Mouse (Mus musculus) CH12.LX (cell line): Measurements from ENCODE around the gene Bcas1. TPM values are rescaled to one million over a fixed set of nuclear protein-coding genes. Genes with fewer than 3 reads are reported as not detected.

Experiments
- DNase-seq: peaks from one replicate; pipeline ENCODE4 v3.0.0-alpha.2; 2013; ENCODE audit errors: extremely low read depth
- H3K27ac ChIP-seq: 2 replicates; pipeline ENCODE4 v1.5.1; 2012; ENCODE audit warnings: low read depth, mild to moderate bottlenecking, control low read depth, moderate library complexity; ENCODE audit not compliant: insufficient read depth
- H3K27me3 ChIP-seq: replicated peaks from 2 replicates; pipeline ENCODE3; 2012; ENCODE audit warnings: inconsistent platforms
- H3K36me3 ChIP-seq, 2 experiments: replicated peaks in 1 of 2; 2 replicates each; pipeline versions ENCODE3 to v1.6.1; 2012; ENCODE audit warnings: inconsistent platforms in 1 of 2, low read length in 1 of 2, mild to moderate bottlenecking in 1 of 2, mixed read lengths in 1 of 2, moderate library complexity in 1 of 2; ENCODE audit not compliant: control insufficient read depth in 1 of 2, insufficient read depth in 1 of 2
- H3K4me1 ChIP-seq, 2 experiments: 2 replicates each; pipeline ENCODE4 v1.6.1; 2012; ENCODE audit warnings: inconsistent platforms in 1 of 2, moderate library complexity in 1 of 2; ENCODE audit not compliant: insufficient read depth in 2 of 2, control insufficient read depth in 1 of 2
- H3K4me2 ChIP-seq: 2 replicates; pipeline ENCODE4 v1.6.1; 2012; ENCODE audit warnings: low read depth, mild to moderate bottlenecking, control low read depth; ENCODE audit not compliant: poor library complexity, insufficient read depth, severe bottlenecking
- H3K4me3 ChIP-seq, 3 experiments: fragments of 150-350 bp in 1 of 3; sonication (generic) in 1 of 3; replicated peaks in 1 of 3; 2 replicates each; pipeline versions ENCODE3 to v1.5.1; 2011 to 2012; ENCODE audit warnings: low read depth in 2 of 3, low read length in 2 of 3, mild to moderate bottlenecking in 2 of 3, moderate library complexity in 2 of 3, control low read depth in 1 of 3, improper control_type of control experiment in 1 of 3, inconsistent platforms in 1 of 3, mixed read lengths in 1 of 3; ENCODE audit not compliant: poor library complexity in 1 of 3
- H3K79me2 ChIP-seq: replicated peaks from 2 replicates; pipeline ENCODE4 v1.6.1; 2012; ENCODE audit warnings: mild to moderate bottlenecking, moderate library complexity; ENCODE audit not compliant: control insufficient read depth, poor library complexity, insufficient read depth, severe bottlenecking; ENCODE audit errors: extremely low read depth
- H3K9ac ChIP-seq: 2 replicates; pipeline ENCODE4 v1.6.1; 2012; ENCODE audit warnings: low read depth, mild to moderate bottlenecking, control low read depth, moderate library complexity; ENCODE audit not compliant: insufficient read depth
- H3K9me3 ChIP-seq: replicated peaks from 2 replicates; pipeline ENCODE3; 2012; ENCODE audit warnings: low read length, inconsistent platforms, mixed read lengths
- CHD1 ChIP-seq: IDR thresholded peaks from 2 replicates; pipeline ENCODE4 v1.6.1; 2012; ENCODE audit warnings: low read depth, low read length, improper control_type of control experiment, inconsistent platforms
- CTCF ChIP-seq, 2 experiments: IDR thresholded peaks in 1 of 2; conservative IDR thresholded peaks in 1 of 2; 2 replicates each; pipeline ENCODE4 v1.5.1; 2011 to 2012; ENCODE audit warnings: low read depth in 2 of 2, low read length in 2 of 2, improper control_type of control experiment in 1 of 2, inconsistent platforms in 1 of 2, mild to moderate bottlenecking in 1 of 2, moderate library complexity in 1 of 2
- ELF1 ChIP-seq: IDR thresholded peaks from 2 replicates; pipeline ENCODE4 v1.6.1; 2014; ENCODE audit warnings: low read depth, mild to moderate bottlenecking, inconsistent platforms, low read length, improper control_type of control experiment
- ETS1 ChIP-seq: conservative IDR thresholded peaks from 2 replicates; pipeline ENCODE4 v1.6.1; 2012; ENCODE audit warnings: low read depth, mild to moderate bottlenecking, inconsistent platforms, low read length, improper control_type of control experiment, moderate library complexity
- GABPA ChIP-seq: IDR thresholded peaks from 2 replicates; pipeline ENCODE4 v1.6.1; 2012; ENCODE audit warnings: low read depth, low read length, improper control_type of control experiment, inconsistent platforms; ENCODE audit not compliant: insufficient replicate concordance
- HCFC1 ChIP-seq: IDR thresholded peaks from 2 replicates; pipeline ENCODE4 v1.6.1; 2012; ENCODE audit warnings: low read depth, mild to moderate bottlenecking, inconsistent platforms, low read length, improper control_type of control experiment
- MAZ ChIP-seq: IDR thresholded peaks from 2 replicates; pipeline ENCODE4 v1.6.1; 2012; ENCODE audit warnings: low read depth, mild to moderate bottlenecking, inconsistent platforms, low read length, improper control_type of control experiment, moderate library complexity
- MYC ChIP-seq: IDR thresholded peaks from 2 replicates; pipeline ENCODE4 v1.6.1; 2011; ENCODE audit warnings: low read depth, mild to moderate bottlenecking, improper control_type of control experiment, low read length
- NELFE ChIP-seq: IDR thresholded peaks from 2 replicates; pipeline ENCODE4 v1.6.1; 2011; ENCODE audit warnings: low read depth, low read length, improper control_type of control experiment
- RAD21 ChIP-seq: IDR thresholded peaks from 2 replicates; pipeline ENCODE4 v1.6.1; 2011; ENCODE audit warnings: low read depth, mild to moderate bottlenecking, low read length, improper control_type of control experiment, moderate library complexity
- RCOR1 ChIP-seq: conservative IDR thresholded peaks from 2 replicates; pipeline ENCODE4 v1.6.1; 2012; ENCODE audit warnings: low read depth, mild to moderate bottlenecking, inconsistent platforms, low read length, improper control_type of control experiment
- SMC3 ChIP-seq: IDR thresholded peaks from 2 replicates; pipeline ENCODE4 v1.6.1; 2011; ENCODE audit warnings: low read depth, low read length, improper control_type of control experiment
- UBTF ChIP-seq: IDR thresholded peaks from 2 replicates; pipeline ENCODE4 v1.6.1; 2012; ENCODE audit warnings: low read depth, mild to moderate bottlenecking, inconsistent platforms, low read length, improper control_type of control experiment, moderate library complexity
- USF1 ChIP-seq: IDR thresholded peaks from 2 replicates; pipeline ENCODE4 v1.6.1; 2014; ENCODE audit warnings: low read depth, mild to moderate bottlenecking, inconsistent platforms, low read length, improper control_type of control experiment
- USF2 ChIP-seq: conservative IDR thresholded peaks from 2 replicates; pipeline ENCODE4 v1.6.1; 2011; ENCODE audit warnings: low read depth, low read length, improper control_type of control experiment
- dilution Hi-C: fragments of 300-500 bp; cut with MboI; formaldehyde crosslinking; loops from 2 replicates; pipeline ENCODE4 v1.14.3; 2020; ENCODE audit warnings: low sequenced_read_pairs; ENCODE audit not compliant: extremely low pct_unique_long_range_greater_than_20kb, extremely low pct_ligation_motif_present
- in situ Hi-C: fragments of 300-500 bp; cut with MboI; formaldehyde crosslinking; loops from 3 replicates; pipeline ENCODE4 v1.14.3; 2019; ENCODE audit warnings: low sequenced_read_pairs, low pct_ligation_motif_present, low pct_unique_long_range_greater_than_20kb, mixed read lengths
- polyA plus RNA-seq: library from polyadenylated mRNA; unstranded; fragments of >175 nt; gene quantifications from 2 replicates; pipeline ENCODE4 v1.2.1, GENCODE M21; 2012; ENCODE audit warnings: low read depth; ENCODE audit not compliant: insufficient read length
- total RNA-seq, 2 experiments: library from RNA; depleted of rRNA; stranded (reverse); fragments of 300-350 nt in 1 of 2; fragments of >200 nt in 1 of 2; gene quantifications; 2 replicates each; pipeline ENCODE4 v1.2.3; 2012 to 2014

The Bcas1 gene
- total and polyA plus RNA-seq, 3 experiments = 0.17 TPM; not detected in 2

DNA sequence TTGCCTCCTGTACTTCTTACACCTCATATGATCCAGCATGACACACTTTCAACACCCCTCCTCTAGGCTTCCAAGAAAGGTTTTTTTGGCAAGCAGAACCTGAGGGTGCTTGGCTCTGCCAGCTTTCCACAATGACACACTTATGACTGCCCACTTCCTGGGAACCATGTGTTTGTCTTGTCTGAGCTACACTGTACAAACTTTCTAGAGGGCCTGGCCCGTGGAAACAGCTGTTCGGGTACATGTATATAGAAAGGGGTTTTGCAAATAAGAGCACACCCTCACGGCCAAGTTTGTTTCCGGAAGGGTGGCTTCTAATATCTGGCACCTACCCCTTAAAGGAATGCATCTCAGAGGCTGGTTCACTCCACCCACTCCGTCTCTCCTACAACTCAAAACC, 18.2 kb upstream of the Bcas1 start:
- Histone ChIP-seq H3K4me3 (no peak overlapping the region), H3K36me3 (no peaks in the 10 kb centered on the region), H3K79me2 (no peaks in the 10 kb centered on the region), H3K9ac (no peak overlapping the region), H3K27ac (no peak overlapping the region), H3K4me1 (no peaks in the 10 kb centered on the region), H3K9me3 (no peaks in the 10 kb centered on the region), H3K4me2 (no peak overlapping the region), H3K27me3 (peaks cover 77% of the 10 kb centered on the region)
- in situ Hi-C loops = no loop called here
- dilution Hi-C loops = no loop called here
- DNase-seq = no peak
- TF ChIP-seq MAZ = no peak
- TF ChIP-seq USF2 = no peak
- no peak for TF ChIP-seq UBTF

DNA sequence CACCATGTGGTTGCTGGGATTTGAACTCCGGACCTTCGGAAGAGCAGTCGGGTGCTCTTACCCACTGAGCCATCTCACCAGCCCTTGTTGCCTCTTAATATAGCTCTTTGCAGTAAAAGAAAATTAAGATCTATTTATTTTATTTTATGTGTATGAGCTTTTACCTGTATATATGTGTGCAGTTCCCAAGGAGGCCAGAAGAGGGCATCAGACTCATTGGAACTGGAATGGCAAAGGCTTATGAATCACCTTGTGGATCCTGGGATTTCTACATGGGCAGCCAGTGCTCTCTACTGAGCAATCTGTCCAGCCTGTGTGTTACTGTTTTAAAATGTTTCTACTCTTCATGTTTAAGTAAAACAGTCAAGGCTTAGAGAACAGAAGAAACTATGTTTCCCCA, 14.9 kb upstream of the Bcas1 start:
- Histone ChIP-seq H3K27me3 (peaks cover 74% of the 10 kb centered on the region), H3K27ac (no peak overlapping the region), H3K79me2 (no peaks in the 10 kb centered on the region), H3K4me3 (no peak overlapping the region), H3K9ac (no peak overlapping the region), H3K4me1 (no peaks in the 10 kb centered on the region), H3K9me3 (no peaks in the 10 kb centered on the region), H3K36me3 (no peaks in the 10 kb centered on the region), H3K4me2 (no peak overlapping the region)
- dilution Hi-C loops = no loop called here
- in situ Hi-C loops = no loop called here
- DNase-seq = peak; percentile 24
- TF ChIP-seq GABPA (no peak), MYC (no peak), USF2 (no peak), CHD1 (no peak), CTCF (conservative IDR thresholded peaks at IDR 0.05 in 1 of 2, IDR thresholded peaks at IDR 0.05 in 1 of 2; ENCODE audit: low read depth in 2 of 2, low read length in 2 of 2) (peak; percentile 18 to 51; a peak in 2 of 4 replicates), HCFC1 (no peak), ELF1 (no peak), NELFE (no peak), MAZ (no peak), ETS1 (no peak), USF1 (no peak), SMC3 (peak; percentile 18; the same call in 1 of the 2 replicates), RAD21 (no peak; the same call in none of the 2 replicates), RCOR1 (no peak), UBTF (no peak)
